Mouse (Mus musculus): ENCODE data around the gene Sla2. TPM values are rescaled to one million over a fixed set of nuclear protein-coding genes. Genes with fewer than 3 reads are reported as not detected.
A peak's percentile ranks its signal among the peaks of the same experiment; 100 is the strongest.
"Not testable (repeated sequence)": the region's sequence is repeated elsewhere in the genome, so short reads cannot be mapped to it uniquely, and the experiment has no call there.

The Sla2 gene
- total RNA-seq, 2 experiments from 2014 or later, result 0.18 to 0.21 TPM

DNA sequence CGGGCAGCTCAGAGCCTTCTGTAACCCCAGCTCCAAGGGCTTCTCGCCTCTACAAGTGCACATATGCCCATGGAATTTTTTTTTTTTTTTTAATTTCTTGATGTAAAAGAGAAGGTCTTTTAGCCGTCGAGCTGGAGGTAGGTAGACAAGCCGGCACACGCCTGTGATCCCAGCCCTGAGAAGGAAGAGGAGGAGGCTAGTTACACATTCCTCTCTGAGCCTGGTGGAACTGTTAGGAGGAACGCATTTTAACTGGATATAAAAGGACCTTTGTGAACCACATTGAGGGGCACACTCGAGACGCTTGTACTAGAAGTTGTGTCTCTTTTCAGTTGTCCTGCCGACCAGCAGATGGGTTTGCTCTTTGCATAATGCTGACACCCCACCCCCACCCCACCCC is 42.3 kb downstream of the Sla2 start:
- intact Hi-C loops (cut with DNase I), result no loop called here
- DNase-seq (ENCODE audit: low spot score in 2 of 2), result no peak

DNA sequence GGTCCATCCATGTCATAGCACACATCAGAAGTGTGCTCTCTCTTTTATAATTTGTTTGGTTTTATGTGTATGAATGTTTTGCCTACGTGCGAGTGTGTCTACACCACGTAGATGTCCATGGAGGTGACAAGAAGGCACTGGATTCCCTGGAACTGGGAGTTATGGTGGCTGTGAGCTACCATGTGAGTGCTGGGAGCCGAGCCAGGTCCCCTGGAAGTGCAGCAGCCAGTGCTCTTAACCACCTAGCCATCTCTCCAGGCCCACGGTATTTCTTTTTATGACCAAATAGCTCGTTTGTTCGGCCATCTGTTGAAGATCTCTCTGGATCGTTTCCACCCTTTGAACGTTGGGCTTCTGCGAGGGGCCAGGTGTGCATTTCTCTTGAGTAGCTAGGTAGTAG is 43.7 kb downstream of the Sla2 start:
- no peak for DNase-seq (ENCODE audit: low spot score in 2 of 2)
- intact Hi-C loops (cut with DNase I), result no loop called here

DNA sequence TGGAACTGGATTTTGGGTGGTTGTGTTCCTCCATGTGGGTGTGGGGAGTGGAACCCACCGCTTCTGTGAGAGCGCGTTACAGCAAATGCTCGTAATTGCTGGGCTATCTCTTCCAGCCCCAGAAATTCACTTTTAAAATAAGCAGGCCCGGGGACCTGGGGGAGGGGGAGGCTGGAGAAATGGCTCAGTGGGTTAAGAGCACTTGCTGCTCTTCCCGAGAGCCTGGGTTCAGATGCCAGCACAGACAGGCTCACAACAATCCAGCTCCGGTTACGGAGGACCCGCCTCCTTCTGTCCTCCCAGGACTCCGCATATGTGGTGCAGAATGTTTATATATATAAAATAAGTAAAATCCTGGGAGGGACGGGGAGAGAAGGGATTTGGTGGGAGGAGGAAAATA is 44.3 kb downstream of the Sla2 start:
- DNase-seq (ENCODE audit: low spot score in 2 of 2), result no peak
- intact Hi-C loops (cut with DNase I), result no loop called here

DNA sequence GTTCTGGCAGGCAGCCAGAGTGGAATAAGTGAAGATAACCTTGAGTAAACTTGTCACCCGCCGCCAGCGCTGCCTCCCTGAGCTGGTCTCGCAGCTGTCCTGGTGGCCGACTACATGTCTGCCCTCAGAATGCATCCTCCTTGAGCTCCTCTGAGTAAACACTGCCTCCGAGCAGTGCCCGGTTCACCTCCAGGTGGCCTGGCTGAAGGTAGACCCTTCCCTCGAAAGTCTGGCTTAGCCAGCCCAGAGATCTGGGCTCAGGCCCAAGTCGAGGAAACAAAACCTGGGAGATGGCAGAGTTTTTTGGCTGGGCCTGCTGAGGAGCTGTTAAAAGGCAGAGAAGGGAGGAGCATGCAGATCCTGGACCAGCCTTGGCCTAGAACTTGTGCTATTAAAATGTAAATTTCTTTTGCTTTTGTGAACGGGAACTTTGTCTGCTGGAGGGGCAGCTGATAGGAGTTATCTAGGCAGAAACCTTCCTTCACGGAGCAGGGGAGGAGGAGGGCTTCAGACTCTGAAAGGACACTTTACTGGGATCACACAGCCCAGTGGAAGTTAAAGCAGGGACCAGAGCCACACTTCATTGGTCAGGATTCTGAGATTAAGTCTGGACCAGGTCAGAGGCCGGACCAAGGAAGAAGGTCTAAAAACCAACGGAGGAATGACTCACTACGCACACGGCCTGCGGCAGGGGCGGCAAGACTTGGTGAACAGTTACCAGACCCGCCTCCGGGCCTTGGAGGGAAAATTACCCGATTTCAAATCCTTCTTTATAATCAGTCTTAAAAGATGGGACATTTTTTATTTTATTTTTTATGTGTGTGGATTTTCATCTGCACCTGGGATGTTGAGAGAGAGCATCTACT is 44.9 kb downstream of the Sla2 start:
- peak in 1 of 2 experiments; percentile 13 for DNase-seq (ENCODE audit: low spot score in 2 of 2)
- intact Hi-C loops (cut with DNase I), result no loop called here

DNA sequence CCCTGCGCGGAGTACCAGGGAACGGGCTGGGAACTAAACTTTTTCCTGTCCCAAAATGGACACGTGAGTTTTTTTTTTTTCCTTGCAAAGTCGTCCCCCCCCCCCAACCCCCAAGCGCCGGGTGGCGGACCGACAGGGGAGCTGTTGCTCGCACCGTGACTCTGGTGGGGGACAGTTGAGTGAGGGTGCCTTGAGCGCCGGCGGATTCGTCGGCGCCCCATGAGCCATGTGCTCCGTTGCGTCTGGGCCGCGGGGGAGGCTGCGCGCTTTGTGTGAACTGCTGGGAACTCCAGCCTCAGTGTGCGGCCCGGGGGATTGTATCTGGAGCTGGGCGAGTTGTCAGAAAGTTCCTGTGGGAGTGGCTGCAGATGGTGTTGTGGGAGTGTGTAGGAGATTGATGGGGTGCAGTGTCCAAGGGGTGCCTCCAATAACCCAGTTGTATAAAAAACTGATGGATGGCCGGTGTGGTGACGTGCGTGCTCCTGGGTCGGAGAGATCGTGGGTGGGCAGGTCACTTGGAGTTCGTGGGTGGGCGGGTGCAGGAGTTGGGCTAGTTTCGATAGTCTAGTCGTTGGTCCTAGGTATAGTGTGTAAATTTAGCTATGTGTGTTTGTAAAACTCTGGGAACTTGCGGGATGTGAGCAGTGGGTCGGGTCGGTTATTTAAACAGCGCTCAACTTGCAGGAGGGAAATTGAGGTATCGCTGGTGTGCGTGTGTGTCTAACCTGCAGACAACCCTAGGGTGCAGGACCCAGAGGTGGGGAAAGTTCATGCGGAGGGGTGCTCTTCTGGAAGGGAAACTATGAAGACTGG is 45.8 kb downstream of the Sla2 start:
- intact Hi-C loops (cut with DNase I), result no loop called here
- peak; percentile 18 to 46 for DNase-seq (ENCODE audit: low spot score in 2 of 2)

DNA sequence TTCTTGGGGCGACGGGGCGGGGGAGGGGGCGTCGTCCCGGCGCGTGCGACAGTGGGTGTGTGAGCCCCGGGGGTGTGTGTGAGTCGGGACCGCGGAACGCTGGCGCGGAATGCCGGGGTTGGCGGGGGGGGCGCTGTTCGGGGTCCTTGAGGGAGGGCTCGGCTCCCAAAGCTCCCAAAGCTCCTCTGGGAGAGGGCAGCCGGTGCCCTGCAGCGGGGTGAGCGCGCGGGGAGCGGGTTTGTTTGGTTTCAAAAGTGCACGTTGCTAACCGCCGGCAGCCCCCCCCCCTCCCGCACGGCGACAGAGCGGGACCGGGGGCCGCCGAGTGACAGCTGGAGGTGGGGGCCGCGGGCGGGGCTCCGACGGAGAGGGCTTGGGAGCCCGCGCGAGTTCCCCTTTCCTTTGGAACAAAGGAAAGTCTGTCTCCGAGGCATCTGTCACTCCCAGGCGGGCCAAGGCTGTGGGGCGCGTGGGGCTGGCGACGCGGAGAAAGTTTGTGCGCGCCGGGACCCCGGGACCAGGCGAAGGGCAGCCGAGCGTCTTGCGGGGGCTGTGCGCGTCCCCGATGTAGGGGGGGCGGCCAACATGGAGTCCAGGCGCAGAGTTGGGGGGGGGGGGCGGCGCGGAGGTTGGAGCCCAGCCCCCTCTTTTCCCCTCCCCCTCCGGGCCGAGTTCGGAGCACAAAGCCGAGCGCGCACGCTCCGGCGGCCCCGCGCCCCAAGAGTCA is 46.5 kb downstream of the Sla2 start:
- intact Hi-C loops (cut with DNase I), result no loop called here
- no peak for DNase-seq (ENCODE audit: low spot score in 2 of 2)

DNA sequence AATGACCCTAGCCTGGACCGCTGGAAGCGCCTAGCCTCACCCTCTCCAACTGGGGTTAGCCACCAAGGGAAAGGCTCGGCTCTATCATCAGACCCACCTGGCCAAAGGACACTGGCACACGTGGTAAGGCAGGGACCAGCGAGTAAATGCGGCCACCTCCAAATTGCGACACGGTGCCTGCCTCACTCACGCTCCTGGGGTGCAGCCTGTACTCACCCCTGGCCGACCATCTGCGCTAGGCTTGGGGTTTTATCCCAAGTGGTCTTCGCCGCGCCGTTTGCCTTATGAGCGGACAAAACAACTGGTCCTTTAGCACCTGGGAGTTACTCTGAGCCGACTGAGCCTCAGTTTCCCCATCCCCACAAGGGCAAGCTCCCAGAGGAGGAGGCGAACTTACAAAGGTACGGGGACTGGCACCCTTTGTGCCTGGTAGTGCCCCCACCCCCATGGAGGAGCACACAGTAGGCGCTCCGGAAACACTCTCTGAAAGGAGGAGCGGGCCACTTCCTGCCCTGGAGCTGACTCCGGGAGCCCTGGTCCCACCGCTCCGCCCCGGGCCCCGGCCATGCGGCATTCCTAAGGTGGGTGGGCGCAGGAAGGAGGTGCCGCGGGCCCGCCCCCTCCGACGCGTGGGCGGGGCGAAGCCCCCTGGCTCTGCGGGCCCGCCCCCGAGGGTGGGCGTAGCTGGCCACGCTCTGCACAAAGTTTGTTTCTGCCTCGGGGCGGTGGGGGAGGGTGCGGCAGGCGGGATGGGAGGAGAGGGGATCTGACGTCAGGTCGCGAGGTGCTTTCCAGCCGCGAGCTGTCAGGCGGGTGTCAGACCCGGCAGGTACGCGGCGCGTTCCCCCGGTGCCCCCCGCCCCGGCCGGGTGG is 47.4 kb downstream of the Sla2 start, which contains the start of gene Tgif2:
TSS of gene Tgif2 (plus strand) at position 689 of the 873 bp plus-strand sequence.
- DNase-seq (ENCODE audit: low spot score in 2 of 2), result peak in 1 of 2 experiments; percentile 12
- intact Hi-C loops (cut with DNase I), result no loop called here

DNA sequence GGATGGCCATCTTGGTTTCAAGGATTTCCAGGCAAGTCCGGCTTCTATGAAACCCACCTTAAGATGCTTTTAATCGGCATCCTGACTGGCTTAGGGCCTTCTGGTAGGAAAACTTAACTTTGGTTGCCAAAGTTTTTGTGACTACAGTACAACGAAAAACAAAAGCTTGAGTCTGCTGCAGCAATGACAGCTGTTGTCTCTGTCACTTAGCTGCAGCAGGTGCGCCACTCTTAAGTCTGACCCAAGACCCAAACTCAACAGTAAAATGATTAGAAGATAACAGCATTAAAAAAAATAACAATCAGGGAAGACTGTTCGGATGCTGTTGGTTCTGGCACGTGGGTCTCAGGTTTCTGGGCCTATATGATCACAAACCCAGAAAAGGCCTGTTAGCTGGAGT is 48.2 kb downstream of the Sla2 start:
- intact Hi-C loops (cut with DNase I), result no loop called here
- DNase-seq (ENCODE audit: low spot score in 2 of 2), result no peak

DNA sequence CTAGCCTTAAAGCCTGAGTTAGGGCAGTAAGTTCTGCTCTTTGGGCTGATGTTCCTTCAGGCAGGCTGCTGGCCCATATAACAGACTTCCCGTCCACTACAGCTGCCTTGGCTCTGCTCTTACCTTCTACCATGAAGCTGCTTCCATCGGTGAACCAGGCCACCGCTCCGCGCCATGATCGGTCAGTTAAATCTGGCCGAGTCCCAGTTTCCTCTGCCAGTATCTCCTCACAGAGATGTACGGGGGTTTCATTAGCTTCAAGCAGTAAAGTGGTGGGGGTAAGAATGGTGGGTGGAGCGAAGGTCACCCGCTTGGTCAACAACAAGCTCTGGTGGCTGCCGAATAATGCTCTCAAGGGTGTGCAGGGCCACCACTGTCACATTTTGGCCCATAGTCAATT is 52.7 kb downstream of the Sla2 start:
- intact Hi-C loops (cut with DNase I), result no loop called here
- DNase-seq (ENCODE audit: low spot score in 2 of 2), result no peak

DNA sequence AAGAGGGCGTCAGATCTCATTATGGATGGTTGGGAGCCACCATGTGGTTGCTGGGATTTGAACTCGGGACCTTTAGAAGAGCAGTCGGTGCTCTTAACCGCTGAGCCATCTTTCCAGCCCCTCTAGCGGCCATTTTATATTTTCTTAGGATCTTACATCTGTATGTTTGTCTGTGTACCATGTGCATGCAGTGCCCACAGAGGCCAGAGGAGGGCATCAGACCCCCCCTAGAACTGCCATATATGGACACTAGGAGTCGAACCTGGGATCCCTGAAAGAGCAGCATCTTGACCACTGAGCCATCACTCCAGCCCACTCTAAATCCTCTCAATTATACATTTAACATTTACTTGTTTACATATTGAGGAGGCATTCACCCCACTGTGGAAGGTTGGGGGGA is 61.9 kb downstream of the Sla2 start:
- intact Hi-C loops (cut with DNase I); DNase-seq (ENCODE audit: low spot score in 2 of 2): not testable (repeated sequence)

Other genes with a start within 250 kb of the Sla2 start
- 10 to 100 TPM; 24.1 to 24.2 TPM for gene Myl9, start 111.8 kb downstream of the Sla2 start, total RNA-seq (2021)
- gene Tgif2, start 47.2 kb downstream of the Sla2 start, total RNA-seq (2021), result 1 to 10 TPM in 1 of 2 experiments, under 1 TPM in 1; 0.88 to 1.5 TPM
- 1 to 10 TPM; 1.3 to 1.9 TPM for gene 4930518I15Rik, start 29.2 kb downstream of the Sla2 start, total RNA-seq (2021)
- 100 to 1,000 TPM; 113 to 125 TPM for gene Rab5if, start 24.1 kb downstream of the Sla2 start, total RNA-seq (2021)
- gene Ndrg3, start 104.9 kb upstream of the Sla2 start, total RNA-seq (2021), result 100 to 1,000 TPM; 569 to 619 TPM
- 1 to 10 TPM; 5.2 to 5.5 TPM for gene Dsn1, start 120.0 kb upstream of the Sla2 start, total RNA-seq (2021)
- 10 to 100 TPM; 38.8 to 41.1 TPM for gene Soga1, start 192.1 kb upstream of the Sla2 start, total RNA-seq (2021)
- not detected for gene Tldc2, start 199.9 kb upstream of the Sla2 start, total RNA-seq (2021)
- 10 to 100 TPM; 12.0 to 14.1 TPM for gene Samhd1, start 248.1 kb upstream of the Sla2 start, total RNA-seq (2021)